Mouse (Mus musculus) liver, embryonic 15.5 days (tissue): Measurements from ENCODE around the gene Jpt2. TPM values are rescaled to one million over a fixed set of nuclear protein-coding genes. Genes with fewer than 3 reads are reported as not detected.
"Not testable (repeated sequence)": the region's sequence is repeated elsewhere in the genome, so short reads cannot be mapped to it uniquely, and the experiment has no call there.

Experiments
- ATAC-seq: fragments of 200-750 bp; cut with Nextera tagmentation; 2 replicates; pipeline ENCODE4 v1.8.0; 2017; ENCODE audit warnings: moderate number of reproducible peaks, mild to moderate bottlenecking, moderate library complexity; ENCODE audit not compliant: insufficient read depth
- H3K27ac ChIP-seq: fragments of 300-500 bp; sonication (generic); replicated peaks from 2 replicates; pipeline ENCODE4 v1.5.1; 2015; ENCODE audit warnings: mild to moderate bottlenecking, inconsistent platforms
- H3K27me3 ChIP-seq: fragments of 300-500 bp; sonication (generic); 2 replicates; pipeline ENCODE4 v1.6.1; 2015; ENCODE audit warnings: mild to moderate bottlenecking, inconsistent platforms
- H3K36me3 ChIP-seq: fragments of 300-500 bp; sonication (generic); replicated peaks from 2 replicates; pipeline ENCODE4 v1.6.1; 2015; ENCODE audit warnings: moderate library complexity, mild to moderate bottlenecking, inconsistent platforms
- H3K4me1 ChIP-seq: fragments of 300-500 bp; sonication (generic); replicated peaks from 2 replicates; pipeline ENCODE4 v1.6.1; 2015; ENCODE audit warnings: inconsistent platforms
- H3K4me2 ChIP-seq: fragments of 300-500 bp; sonication (generic); 2 replicates; pipeline ENCODE4 v1.6.1; 2015; ENCODE audit warnings: moderate library complexity, mild to moderate bottlenecking, inconsistent platforms
- H3K4me3 ChIP-seq: fragments of 300-500 bp; sonication (generic); replicated peaks from 2 replicates; pipeline ENCODE4 v1.5.1; 2015; ENCODE audit warnings: mild to moderate bottlenecking, inconsistent platforms
- H3K9ac ChIP-seq: fragments of 300-500 bp; sonication (generic); 2 replicates; pipeline ENCODE4 v1.6.1; 2015; ENCODE audit warnings: moderate library complexity, mild to moderate bottlenecking, inconsistent platforms
- H3K9me3 ChIP-seq: fragments of 300-500 bp; sonication (generic); replicated peaks from 2 replicates; pipeline ENCODE4 v1.6.1; 2016; ENCODE audit warnings: inconsistent platforms
- WGBS: fragments of 180-500 bp; shearing (Covaris S2); methylation state at CpG from one replicate; pipeline ENCODE4 v1.1.7; 2015; ENCODE audit warnings: mixed read lengths; ENCODE audit not compliant: insufficient replicate concordance; 5-methylcytosine and 5-hydroxymethylcytosine counted together
- polyA plus RNA-seq: library from polyadenylated mRNA; unstranded; fragments of >200 nt; fragmentation: Nextera tagmentation; extraction: Ambion mirVana; gene quantifications from 2 replicates; pipeline ENCODE4 v1.2.1, GENCODE M21; 2015

The Jpt2 gene
- polyA plus RNA-seq, 1 experiment from 2014 or later = 62.4 TPM

GRCm38 (mm10) chr17:24943036-24943435 lies 17.5 kb downstream of the Jpt2 start:
- Histone ChIP-seq H3K36me3 (peaks cover 52% of the 10 kb centered on the region), H3K27ac (no peak overlapping the region), H3K9ac (no peak overlapping the region), H3K4me1 (no peaks in the 10 kb centered on the region), H3K9me3 (no peaks in the 10 kb centered on the region), H3K4me3 (no peak overlapping the region), H3K4me2 (no peak overlapping the region), H3K27me3 (no peaks in the 10 kb centered on the region)
- no peak for ATAC-seq
- 82% methylated on average over 7 of the region's 7 CpGs for WGBS

DNA sequence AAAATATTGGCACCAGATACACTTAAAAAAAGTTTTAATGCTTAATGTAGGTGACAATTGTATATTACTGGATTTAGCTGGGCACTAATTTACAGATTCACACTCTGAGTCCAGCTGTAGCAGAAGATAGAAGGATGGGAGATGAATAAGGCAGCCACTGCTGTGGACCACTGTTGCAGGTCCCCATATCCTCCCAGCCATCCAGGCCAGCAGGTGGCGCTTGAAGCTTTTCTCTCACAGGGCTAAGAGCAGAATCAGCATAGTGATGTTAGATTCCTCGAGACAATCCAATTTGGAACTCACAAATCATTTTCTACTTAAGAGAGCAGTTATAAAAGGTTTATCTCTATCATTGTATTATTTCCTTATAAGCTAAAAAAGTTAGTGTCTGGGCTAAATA lies 18.0 kb downstream of the Jpt2 start:
- not testable (repeated sequence) for H3K9me3 ChIP-seq, H3K4me2 ChIP-seq, H3K27me3 ChIP-seq, H3K9ac ChIP-seq, H3K4me1 ChIP-seq, H3K27ac ChIP-seq, H3K4me3 ChIP-seq
- WGBS = 18% methylated on average over 2 of the region's 2 CpGs
- peaks cover 46% of the 10 kb centered on the region for H3K36me3 ChIP-seq
- peak; percentile 65; the same call in 1 of the 2 replicates for ATAC-seq

DNA sequence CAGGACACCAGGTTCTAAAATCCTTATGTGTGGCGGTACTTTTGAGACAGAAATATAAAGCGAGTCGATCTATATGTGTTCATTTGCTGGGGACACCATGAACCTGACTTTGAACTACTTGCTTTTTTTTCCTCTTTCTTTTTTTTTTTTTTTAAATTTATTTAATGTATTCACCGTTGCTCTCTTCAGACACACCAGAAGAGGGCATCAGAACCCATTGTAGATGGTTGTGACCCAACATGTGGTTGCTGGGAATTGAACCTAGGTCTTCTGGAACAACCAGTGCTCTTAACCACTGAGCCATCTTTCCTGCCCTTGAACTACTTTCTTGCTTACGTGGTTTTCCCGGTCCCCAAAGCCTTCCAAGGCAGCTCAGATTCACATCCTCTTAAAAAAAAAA lies 23.2 kb downstream of the Jpt2 start:
- peak overlapping the region; percentile 96 for H3K4me3 ChIP-seq
- H3K4me2 ChIP-seq = peak overlapping the region; percentile 87
- peaks cover 41% of the 10 kb centered on the region for H3K4me1 ChIP-seq
- H3K27me3 ChIP-seq = no peaks in the 10 kb centered on the region
- WGBS = 45% methylated on average over 6 of the region's 6 CpGs
- H3K9ac ChIP-seq = peak overlapping the region; percentile 92
- peaks cover 9% of the 10 kb centered on the region; the same call in 1 of the 2 replicates for H3K36me3 ChIP-seq
- no peaks in the 10 kb centered on the region for H3K9me3 ChIP-seq
- no peak for ATAC-seq
- H3K27ac ChIP-seq = peak overlapping the region; percentile 92

DNA sequence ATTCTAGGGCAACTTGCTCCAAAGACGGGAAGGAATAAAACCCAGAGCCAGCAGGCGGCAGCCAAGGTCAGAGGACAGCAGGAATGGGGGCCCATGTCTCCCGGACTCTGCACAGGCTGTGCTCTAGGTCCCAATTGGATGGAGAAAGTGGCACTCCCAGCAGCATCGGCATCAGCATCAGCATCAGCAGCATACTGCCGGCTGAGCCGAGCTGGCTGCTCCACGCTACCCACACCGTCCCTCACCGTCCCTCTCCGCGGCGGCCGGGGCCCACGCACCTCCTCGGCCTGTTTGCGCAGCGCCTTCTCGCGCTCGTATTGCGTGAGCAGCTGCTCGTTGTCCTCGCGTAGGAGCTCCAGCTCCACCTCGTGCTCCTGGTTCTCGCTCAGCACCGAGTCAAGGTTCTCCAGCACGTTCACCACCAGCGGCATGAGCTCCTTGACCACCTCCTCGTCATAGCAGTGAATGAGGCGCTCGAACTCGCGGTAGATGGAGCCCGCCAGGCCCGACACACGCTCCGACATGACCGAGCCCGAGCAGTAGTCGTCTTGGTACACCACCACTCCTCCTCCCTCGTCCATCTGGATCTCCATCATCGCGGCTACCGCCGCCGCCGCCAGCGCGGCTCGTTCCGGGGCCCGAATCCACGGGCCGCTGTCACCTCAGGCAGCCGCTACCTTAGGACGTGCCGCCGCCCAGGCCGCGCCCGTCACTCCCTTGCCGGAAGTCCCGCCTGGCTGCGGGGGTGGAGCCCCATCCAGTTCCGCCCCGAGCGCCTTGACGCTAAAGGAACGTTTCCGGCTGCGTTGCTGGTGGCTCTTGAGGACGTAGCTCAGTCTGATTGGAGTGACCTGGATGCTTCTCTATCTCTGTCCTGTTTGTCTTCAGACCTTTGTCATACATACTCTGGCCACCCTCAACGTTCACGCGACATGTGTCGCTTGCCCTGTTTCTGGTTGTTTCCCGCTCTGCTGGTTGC lies 23.9 kb downstream of the Jpt2 start, which contains the start of gene Mapk8ip3:
Mapk8ip3 (minus strand) TSS at position 719 of the 979 bp plus-strand sequence.
- peaks cover 41% of the 10 kb centered on the region for H3K4me1 ChIP-seq
- ATAC-seq = peak; percentile 98

GRCm38 (mm10) chr17:24935666-24936065 lies 24.8 kb downstream of the Jpt2 start:
- H3K4me2 ChIP-seq = peak overlapping the region; percentile 87
- no peak for ATAC-seq
- peaks cover 18% of the 10 kb centered on the region; the same call in 1 of the 2 replicates for H3K36me3 ChIP-seq
- H3K27me3 ChIP-seq = no peaks in the 10 kb centered on the region
- H3K27ac ChIP-seq = peak overlapping the region; percentile 92
- H3K9me3 ChIP-seq = no peaks in the 10 kb centered on the region
- peak overlapping the region; percentile 92 for H3K9ac ChIP-seq
- H3K4me1 ChIP-seq = peaks cover 41% of the 10 kb centered on the region
- H3K4me3 ChIP-seq = peak overlapping the region; percentile 96

More for the DNA sequence above, 23.9 kb downstream of the Jpt2 start, which contains the start of gene Mapk8ip3:
- H3K9ac ChIP-seq = peak within 1 kb of the TSS; percentile 92
- no peaks in the 10 kb centered on the region for H3K27me3 ChIP-seq
- peaks cover 13% of the 10 kb centered on the region; the same call in 1 of the 2 replicates for H3K36me3 ChIP-seq
- no peaks in the 10 kb centered on the region for H3K9me3 ChIP-seq
- H3K4me3 ChIP-seq = peak within 1 kb of the TSS; percentile 96
- WGBS = under 1% methylated on average over 78 of the region's 78 CpGs
- peak within 1 kb of the TSS; percentile 92 for H3K27ac ChIP-seq
- H3K4me2 ChIP-seq = peak within 1 kb of the TSS; percentile 87

GRCm38 (mm10) chr17:24934926-24935325 lies 25.6 kb downstream of the Jpt2 start:
- peak overlapping the region; percentile 92; the same call in 1 of the 2 replicates for H3K27ac ChIP-seq
- peak overlapping the region; percentile 87 for H3K4me2 ChIP-seq
- H3K27me3 ChIP-seq = no peaks in the 10 kb centered on the region
- H3K4me3 ChIP-seq = peak overlapping the region; percentile 96
- no peak for ATAC-seq
- peaks cover 18% of the 10 kb centered on the region for H3K36me3 ChIP-seq
- H3K4me1 ChIP-seq = peaks cover 41% of the 10 kb centered on the region
- 67% methylated on average over 4 of the region's 4 CpGs for WGBS
- no peaks in the 10 kb centered on the region for H3K9me3 ChIP-seq
- H3K9ac ChIP-seq = peak overlapping the region; percentile 92

DNA sequence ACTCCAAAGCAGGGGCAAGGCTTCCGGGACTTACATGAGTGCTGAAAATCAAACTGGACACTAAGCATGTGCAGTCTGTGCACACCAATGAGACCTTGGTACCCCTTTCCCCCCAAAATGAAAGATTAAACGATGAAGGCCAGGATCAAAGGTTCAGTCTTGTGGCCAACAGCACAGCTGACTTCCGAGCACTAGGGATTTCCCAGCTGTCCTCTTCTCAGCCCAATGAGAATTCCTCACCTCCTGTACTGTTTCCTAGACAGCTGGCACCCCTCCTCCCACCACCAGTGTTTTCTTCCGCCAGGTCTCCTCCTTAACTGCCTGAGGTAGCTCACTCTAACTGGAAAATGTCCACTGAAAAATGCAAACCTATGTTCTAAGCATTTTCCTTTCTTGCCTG lies 27.3 kb downstream of the Jpt2 start:
- peaks cover 46% of the 10 kb centered on the region for H3K4me1 ChIP-seq
- no peak overlapping the region for H3K4me3 ChIP-seq
- no peak overlapping the region for H3K27ac ChIP-seq
- peaks cover 27% of the 10 kb centered on the region for H3K36me3 ChIP-seq
- H3K9me3 ChIP-seq = no peaks in the 10 kb centered on the region
- no peaks in the 10 kb centered on the region for H3K27me3 ChIP-seq
- no peak overlapping the region; the same call in 1 of the 2 replicates for H3K4me2 ChIP-seq
- no peak overlapping the region for H3K9ac ChIP-seq
- WGBS = 86% methylated on average over 4 of the region's 4 CpGs
- ATAC-seq = no peak

DNA sequence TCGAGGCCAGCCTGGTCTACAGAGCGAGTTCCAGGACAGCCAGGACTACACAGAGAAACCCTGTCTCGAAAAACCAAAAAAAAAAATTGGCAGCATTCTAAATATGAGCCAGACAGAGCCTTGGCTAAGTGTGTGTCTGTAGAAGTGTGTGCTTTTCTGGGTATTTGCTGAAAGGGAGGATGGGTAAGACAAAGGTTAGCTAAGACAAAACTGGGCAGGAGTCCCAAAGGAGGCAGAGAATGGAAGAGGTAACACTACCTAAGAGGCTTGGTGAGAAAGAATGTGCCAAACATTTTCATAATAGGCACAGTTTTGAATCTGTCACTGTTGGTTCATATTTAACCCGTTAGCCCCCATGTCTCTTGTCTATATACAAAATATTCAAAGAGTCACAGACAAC lies 28.1 kb downstream of the Jpt2 start:
- peaks cover 43% of the 10 kb centered on the region for H3K4me1 ChIP-seq
- no peak overlapping the region for H3K4me2 ChIP-seq
- H3K9me3 ChIP-seq = no peaks in the 10 kb centered on the region
- 83% methylated on average over 4 of the region's 4 CpGs for WGBS
- H3K27me3 ChIP-seq = no peaks in the 10 kb centered on the region
- ATAC-seq = no peak
- H3K4me3 ChIP-seq = no peak overlapping the region
- no peak overlapping the region for H3K27ac ChIP-seq
- H3K9ac ChIP-seq = no peak overlapping the region
- H3K36me3 ChIP-seq = peaks cover 33% of the 10 kb centered on the region

GRCm38 (mm10) chr17:24929506-24929905 lies 31.0 kb downstream of the Jpt2 start:
- Histone ChIP-seq H3K4me3 (no peak overlapping the region), H3K27ac (no peak overlapping the region), H3K4me1 (peaks cover 20% of the 10 kb centered on the region), H3K9me3 (no peaks in the 10 kb centered on the region), H3K36me3 (peaks cover 63% of the 10 kb centered on the region), H3K9ac (no peak overlapping the region), H3K27me3 (no peaks in the 10 kb centered on the region), H3K4me2 (no peak overlapping the region)
- ATAC-seq = no peak
- 58% methylated on average over 1 of the region's 1 CpGs for WGBS

DNA sequence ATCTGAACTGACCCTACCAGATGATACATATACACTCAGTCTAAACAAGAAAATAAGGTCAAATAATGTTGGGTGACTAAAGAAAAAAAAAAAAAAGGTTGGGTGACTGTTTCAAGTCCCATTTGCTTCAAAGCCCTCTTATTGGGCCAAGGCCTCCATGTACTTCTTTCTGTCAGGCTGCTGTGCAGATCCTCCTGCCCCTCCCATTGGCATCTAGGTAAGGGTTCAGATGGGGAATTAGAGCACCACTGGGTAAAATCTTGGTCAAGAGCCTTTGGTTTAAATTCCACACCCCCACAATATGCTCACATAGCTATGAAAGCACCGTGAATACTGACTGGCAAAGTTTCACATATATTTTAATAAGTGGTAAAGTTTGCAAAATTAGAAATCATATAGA lies 37.2 kb downstream of the Jpt2 start:
- no peaks in the 10 kb centered on the region for H3K4me1 ChIP-seq
- no peak overlapping the region for H3K9ac ChIP-seq
- H3K27me3 ChIP-seq = no peaks in the 10 kb centered on the region
- no peak overlapping the region for H3K4me3 ChIP-seq
- ATAC-seq = no peak
- H3K9me3 ChIP-seq = no peaks in the 10 kb centered on the region
- H3K4me2 ChIP-seq = no peak overlapping the region
- peaks cover 98% of the 10 kb centered on the region for H3K36me3 ChIP-seq
- no peak overlapping the region for H3K27ac ChIP-seq
- 93% methylated on average over 1 of the region's 1 CpGs for WGBS

DNA sequence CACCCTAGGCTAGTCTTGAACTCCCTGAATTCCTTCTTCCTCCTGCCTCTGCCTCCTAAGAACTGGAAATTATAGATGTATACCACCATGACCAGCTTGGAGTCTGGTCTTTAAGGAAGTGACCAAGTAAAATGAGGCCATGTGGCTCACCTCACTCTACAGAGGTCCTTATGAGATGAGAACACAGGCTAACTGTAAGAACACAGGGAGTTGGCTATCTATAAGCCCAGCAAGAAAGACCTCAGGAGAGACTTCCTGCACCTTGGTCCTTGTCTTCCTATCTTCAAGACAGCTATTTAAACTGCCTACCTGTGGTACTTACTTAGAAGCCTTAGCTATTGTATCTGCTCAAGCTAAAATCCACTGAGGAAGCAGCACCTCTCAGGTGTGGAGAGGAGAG lies 46.5 kb downstream of the Jpt2 start:
- no peak for ATAC-seq
- Histone ChIP-seq H3K4me3 (no peak overlapping the region), H3K27me3 (no peaks in the 10 kb centered on the region), H3K36me3 (peaks cover 99% of the 10 kb centered on the region), H3K9ac (no peak overlapping the region), H3K9me3 (no peaks in the 10 kb centered on the region), H3K27ac (no peak overlapping the region), H3K4me1 (no peaks in the 10 kb centered on the region), H3K4me2 (no peak overlapping the region)
